Mouse (Mus musculus) left cerebral cortex, postnatal 25 days (tissue): ENCODE data around the gene Ube2ql1. TPM values are rescaled to one million over a fixed set of nuclear protein-coding genes. Genes with fewer than 3 reads are reported as not detected.

ENCODE experiments used
- DNase-seq, 2 experiments: peaks; one replicate each; pipeline ENCODE4 v3.0.0; 2022; ENCODE audit warnings: low spot score in 2 of 2, mixed read lengths in 1 of 2
- intact Hi-C: fragments of 180-260 bp; cut with DNase I; formaldehyde crosslinking; loops from one replicate; pipeline ENCODE4 v1.15.1; 2025
- total RNA-seq, 2 experiments: library from RNA; stranded (reverse); gene quantifications; 2 replicates each; pipeline ENCODE4 v1.2.3; 2021

The Ube2ql1 gene
- total RNA-seq, 2 experiments from 2014 or later = 204 to 227 TPM

DNA sequence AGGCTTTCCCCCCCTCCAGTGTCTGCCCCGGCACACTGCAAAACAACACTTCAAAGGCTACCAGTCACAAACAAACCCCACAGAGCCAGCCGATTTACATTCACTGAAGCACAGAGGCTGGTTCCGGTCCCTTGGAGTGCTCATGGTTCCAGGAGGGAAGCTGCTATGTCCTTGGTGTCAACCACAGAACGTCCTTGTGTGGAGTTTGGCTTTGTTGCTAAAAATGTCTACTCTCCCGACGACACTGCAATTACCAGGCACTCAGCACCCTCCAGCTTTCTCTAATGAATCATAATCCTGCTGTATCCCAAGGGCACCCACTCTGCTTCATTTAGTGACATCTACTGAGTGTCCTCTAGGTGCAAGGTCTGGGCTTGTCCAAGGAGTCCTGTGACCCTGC is 18.5 kb downstream of the Ube2ql1 start:
- intact Hi-C loops = no loop called here
- DNase-seq = no peak

DNA sequence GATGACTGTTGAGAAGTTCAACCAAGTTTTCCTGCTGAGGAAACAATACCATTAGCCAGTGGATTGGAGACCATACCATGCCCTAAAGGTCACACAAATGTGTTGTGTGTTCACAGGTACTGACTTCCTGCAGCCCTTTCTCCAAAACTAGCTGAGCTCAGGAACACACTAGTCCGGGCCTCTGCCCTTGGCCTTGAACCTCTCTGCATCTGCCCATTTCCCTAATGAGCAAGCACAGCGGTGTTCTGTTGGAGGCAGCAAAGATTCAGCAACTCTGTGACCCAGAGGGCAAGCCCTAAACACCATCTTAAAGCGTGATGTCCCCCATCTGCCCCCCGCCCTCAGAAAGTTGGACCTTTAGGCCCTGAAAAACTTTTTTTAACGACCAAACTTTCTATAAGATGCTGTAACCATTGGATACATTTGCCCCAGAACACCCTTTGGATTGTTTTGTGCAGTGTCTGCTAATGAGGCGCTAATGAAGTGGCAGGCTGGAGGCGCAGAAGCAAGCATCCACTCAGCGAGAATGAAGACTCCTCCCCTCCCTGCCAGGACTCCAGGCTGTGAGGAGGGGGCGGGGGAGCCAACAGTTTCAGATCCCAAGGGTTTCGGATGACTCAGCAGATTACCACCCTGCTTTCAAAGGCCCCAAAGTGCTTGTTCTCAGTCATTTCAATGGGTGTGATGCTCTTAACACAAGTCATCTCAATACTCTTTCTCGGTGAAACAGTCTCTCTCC is 21.7 kb downstream of the Ube2ql1 start:
- DNase-seq = peak in 1 of 2 experiments; percentile 44
- intact Hi-C loops = no loop called here

DNA sequence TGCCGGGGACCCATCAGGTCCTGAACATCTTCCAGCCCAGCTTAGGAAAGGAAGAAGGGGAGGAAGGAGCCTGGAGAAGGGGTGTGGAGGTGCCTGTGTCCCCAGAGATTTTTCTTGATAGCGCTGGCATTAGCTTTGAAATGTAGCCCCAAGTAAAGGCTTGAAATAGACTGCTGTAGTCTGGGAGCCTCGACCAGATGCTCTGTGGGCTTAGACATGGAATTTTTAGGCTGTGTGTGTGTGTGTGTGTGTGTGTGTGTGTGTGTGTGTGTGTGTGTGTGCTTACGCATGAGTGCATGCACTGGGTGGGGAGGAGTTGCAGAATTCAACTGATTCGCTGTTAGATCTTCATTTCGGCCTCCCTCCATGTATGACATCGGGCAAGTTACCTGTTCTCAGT is 31.5 kb downstream of the Ube2ql1 start:
- DNase-seq = peak in 1 of 2 experiments; percentile 77
- intact Hi-C loops = no loop called here

- intact Hi-C loops = no loop called here
- DNase-seq = no peak
These were observed 32.2 kb downstream of the Ube2ql1 start for GRCm38 (mm10) chr13:69707496-69707895.

- no peak for DNase-seq
- intact Hi-C loops = no loop called here
These were observed 32.8 kb downstream of the Ube2ql1 start for GRCm38 (mm10) chr13:69706919-69707318.

DNA sequence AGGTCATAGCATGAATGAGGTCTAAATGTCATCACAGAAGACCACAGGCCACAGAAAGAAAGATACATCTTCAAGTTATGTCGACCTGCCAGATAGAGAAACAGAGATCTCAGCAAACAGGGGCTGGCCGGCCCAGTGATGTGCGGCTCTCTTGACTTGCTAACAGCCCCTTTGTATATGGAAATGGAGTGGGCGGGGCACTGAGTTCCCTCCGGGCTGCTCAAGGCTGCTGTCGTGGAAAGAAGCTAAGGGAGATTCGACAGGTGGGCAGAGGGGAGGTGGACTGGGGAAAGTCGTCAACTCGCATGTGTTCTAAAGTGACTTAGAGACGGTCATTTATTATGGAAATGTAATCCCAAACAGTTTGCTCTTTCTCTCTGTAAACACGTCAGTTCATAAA is 36.2 kb downstream of the Ube2ql1 start:
- DNase-seq = no peak
- intact Hi-C loops = no loop called here

DNA sequence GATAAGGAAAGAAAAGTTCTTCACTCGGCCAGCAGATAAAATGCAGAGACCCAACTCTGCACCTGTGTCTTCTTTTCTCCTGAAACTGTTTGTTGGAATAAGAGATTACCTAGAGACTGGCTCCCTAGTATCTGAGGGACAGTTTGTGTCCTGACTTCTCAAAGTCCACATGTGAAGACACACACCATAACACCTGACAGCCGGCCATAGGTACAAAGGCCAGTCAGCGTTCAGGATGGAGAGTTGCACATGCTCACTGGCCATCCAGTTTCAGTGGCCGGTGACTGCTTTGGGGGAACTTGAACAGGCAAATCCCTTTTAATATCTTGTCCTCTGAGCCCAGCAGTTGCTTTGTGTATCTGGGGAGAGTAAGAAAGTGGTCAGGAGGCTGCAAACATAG is 38.3 kb downstream of the Ube2ql1 start:
- intact Hi-C loops = no loop called here
- no peak for DNase-seq

DNA sequence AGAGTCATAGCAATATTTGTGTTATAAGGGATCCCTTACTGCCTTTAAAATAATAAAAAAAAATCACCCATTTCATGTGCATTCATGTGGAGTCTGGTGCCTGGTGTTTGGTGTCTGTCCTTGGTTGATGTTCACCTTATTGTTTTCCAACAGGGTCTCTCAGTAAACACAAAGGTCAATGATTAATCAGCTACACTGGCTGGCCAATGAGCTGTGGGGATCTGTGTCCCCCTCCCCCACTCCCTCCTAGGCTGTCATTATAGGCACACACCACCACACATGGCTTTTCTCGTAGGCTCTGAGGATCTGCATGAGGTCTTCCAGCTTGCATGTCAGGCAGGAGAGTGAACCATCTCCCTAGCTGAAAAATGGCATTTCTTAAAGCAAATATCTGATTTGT is 38.9 kb downstream of the Ube2ql1 start:
- no peak for DNase-seq
- intact Hi-C loops = no loop called here

DNA sequence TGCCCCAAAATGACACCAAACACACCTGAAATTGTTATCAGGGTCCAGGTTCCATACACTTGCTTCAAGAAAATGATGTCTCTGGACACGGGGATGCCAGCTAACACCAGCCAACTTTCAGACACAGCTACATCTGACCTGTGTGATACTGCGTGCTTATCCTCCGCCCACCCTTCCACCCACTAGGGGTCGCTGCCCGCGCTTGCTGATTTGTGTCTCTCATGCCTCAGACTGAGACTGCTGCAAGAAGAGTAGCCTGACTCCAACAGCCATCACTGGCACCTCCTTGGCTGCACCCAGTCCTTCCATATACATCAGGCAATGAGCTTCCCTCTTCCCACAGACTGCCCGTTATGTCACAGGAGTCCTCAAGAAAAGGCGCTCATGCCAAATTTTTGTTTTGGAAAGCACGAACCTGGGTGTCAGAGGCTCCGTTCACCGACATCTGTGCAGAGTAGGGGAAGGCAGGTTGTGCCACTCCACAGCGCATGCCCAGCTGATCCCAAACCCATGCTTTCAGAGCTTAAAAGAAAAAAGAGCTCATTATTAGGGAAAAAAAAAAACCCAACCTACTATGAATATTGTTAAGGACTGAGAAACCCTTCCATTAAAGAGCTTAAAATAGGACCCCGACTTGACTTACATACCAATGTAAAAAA is 43.2 kb downstream of the Ube2ql1 start:
- intact Hi-C loops = loop anchor here (2.0 kb wide), 2 partner anchors 42 to 890 kb away; partner anchors contain the start of gene Ube2ql1
- peak; percentile 80 to 91 for DNase-seq

DNA sequence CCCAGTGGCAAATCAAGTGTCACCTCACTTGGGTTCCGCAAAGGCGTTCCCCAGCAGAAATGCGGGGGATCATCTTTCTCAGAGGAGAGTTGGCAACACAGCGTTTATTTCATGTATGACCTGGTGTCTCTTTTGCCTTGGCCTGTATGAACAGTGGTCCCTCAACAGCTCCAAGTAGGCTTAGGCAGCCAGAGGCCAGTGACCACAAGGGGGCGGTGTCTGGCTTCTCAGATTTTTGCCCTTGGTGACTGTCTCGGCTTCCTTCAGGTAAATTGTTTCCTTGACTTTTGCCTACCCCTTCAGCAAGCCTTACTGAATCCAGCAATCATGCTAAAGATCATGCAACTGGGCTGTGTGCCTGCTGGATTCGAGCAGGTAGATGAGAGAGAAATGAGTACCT is 48.6 kb downstream of the Ube2ql1 start:
- peak; percentile 69 to 71 for DNase-seq
- intact Hi-C loops = loop anchor here (5.0 kb wide), 1 partner anchor 301 kb away; no protein-coding TSS in a partner anchor

DNA sequence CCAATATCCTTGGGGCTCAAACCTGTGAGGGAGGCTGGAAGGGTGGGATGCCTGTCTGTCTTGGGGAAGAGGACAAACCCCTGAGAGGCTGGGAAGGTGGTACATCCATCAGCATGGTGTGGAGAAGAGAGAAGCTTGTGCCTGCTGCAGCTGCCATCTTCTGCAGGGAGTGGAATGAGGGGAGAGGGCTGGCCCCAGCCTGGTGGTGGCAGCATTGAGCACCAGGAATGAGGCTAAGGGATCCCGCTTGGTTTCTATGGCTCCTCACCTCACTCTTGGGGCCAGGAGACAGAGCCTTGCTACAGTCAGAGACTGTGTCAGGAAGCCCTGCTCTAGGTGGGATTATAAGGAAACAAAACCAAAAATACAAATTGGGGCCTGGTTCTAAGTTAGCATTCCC is 52.7 kb downstream of the Ube2ql1 start:
- intact Hi-C loops = no loop called here
- no peak for DNase-seq

GRCm38 (mm10) chr13:69685406-69685818 is 54.3 kb downstream of the Ube2ql1 start:
- intact Hi-C loops = no loop called here

GRCm38 (mm10) chr13:69673921-69674618 is 65.6 kb downstream of the Ube2ql1 start:
- DNase-seq = no peak
- intact Hi-C loops = no loop called here

More at GRCm38 (mm10) chr13:69685406-69685818, 54.3 kb downstream of the Ube2ql1 start:
- no peak for DNase-seq

DNA sequence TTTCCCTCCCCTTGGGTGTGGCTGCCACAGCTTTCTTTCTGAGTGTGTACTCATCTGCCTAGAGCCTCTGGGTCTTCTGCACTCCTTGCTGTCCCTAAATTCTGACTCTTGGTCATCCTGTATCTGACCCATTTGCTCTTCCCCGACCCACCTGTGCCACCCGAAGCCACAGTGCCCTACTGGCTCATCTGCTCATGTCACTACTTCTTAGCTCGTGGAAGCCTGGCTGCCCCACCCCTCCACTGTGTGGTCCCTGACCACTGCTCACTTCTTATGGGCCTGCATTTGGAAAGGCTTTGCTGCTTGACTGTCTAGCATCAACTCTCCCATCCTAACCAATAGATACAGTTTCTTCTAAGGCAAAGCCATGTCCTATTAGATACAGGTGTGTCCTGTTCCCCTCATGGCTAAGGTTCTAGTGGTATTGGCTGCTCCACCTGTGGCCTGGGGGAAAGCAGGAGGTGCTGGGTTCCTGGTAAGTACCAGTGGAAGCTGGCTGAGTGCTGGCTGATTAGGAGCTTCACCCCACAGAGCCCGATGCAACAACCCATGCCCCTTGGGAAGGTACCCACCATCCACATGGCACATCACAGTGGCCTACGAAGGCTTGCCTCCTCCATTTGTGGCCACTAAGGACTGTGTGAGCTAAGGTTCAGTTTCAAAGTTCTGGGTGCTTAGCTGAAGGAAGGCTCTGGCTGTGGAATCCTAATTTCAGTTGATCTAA is 66.3 kb downstream of the Ube2ql1 start:
- intact Hi-C loops = no loop called here
- no peak for DNase-seq

GRCm38 (mm10) chr13:69672565-69672964 is 67.1 kb downstream of the Ube2ql1 start:
- DNase-seq = no peak
- intact Hi-C loops = no loop called here

DNA sequence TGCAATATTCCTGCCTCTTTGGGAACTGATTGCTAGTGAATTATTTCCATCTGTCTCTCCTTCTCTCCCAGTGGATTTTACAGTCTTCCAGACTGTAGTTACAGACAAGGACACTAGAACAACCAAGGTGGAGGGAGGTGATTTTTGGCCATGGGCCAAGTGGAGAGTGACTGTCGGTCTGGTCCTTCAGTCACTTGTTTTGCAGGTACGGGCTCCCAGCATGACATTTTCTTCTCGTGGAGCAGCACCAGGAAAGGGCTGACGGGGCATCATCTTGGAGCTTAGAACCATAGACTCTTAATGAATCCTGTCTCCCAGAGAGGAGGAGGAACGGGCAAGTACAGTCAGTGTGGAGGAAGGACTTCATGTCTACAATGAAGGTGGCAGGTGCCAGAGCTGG is 67.6 kb downstream of the Ube2ql1 start:
- DNase-seq = no peak
- intact Hi-C loops = no loop called here

DNA sequence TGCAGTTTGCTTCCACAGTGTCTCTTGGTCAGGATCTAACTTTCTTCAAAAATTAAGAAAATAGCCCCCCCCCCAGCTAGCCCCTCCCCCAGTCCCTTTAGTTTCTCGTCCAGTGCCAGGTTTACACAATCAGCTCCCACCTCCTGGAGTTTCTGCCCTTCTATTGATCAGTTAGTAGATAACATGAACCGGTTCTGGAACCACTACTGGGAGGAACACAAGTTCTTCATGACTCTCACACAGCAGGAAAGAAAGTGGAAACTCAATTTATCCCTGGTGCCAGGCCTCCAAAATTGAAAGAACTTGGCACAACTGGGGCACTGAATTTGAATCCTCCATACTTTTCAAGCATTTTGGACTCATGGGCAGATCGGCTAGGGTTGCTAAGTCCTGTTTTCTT is 85.2 kb downstream of the Ube2ql1 start:
- intact Hi-C loops = loop anchor here (2.0 to 10.0 kb wide), 2 partner anchors 102 to 1050 kb away; no protein-coding TSS in a partner anchor
- DNase-seq = no peak
